Mouse (Mus musculus): ENCODE measurements at regions not wholly inside any gene's neighbourhood (a gene's known extent, or its start where the extent isn't known, plus 50 kb on each side); places are given as distances from the start of the nearest gene placed in this dataset.

GRCm38 (mm10) chrX:10878922-10879321 is 164.1 kb downstream of the Mid1ip1 start:
- Histone ChIP-seq H3K36me3 (no peaks in the 10 kb centered on the region), H3K9me3 (no peaks in the 10 kb centered on the region), H3K4me1 (no peaks in the 10 kb centered on the region), H3K4me3 (no peak overlapping the region), H3K4me2 (replicated peaks) (no peak overlapping the region), H3K27ac (no peak overlapping the region), H3K9ac (no peak overlapping the region), H3K27me3 (no peaks in the 10 kb centered on the region)
- no peak for ATAC-seq (ENCODE audit: insufficient number of reproducible peaks, insufficient read depth, low FRiP score, low TSS enrichment)
- WGBS = 86% methylated on average over 5 of the region's 5 CpGs

- no peak for ATAC-seq (ENCODE audit: insufficient number of reproducible peaks, insufficient read depth, low FRiP score, low TSS enrichment)
- H3K27me3 ChIP-seq = no peaks in the 10 kb centered on the region
These were observed 169.1 kb downstream of the Mid1ip1 start for GRCm38 (mm10) chrX:10883729-10884464.

GRCm38 (mm10) chrX:10892815-10893214 is 178.0 kb downstream of the Mid1ip1 start:
- no peaks in the 10 kb centered on the region for H3K4me1 ChIP-seq
- no peaks in the 10 kb centered on the region for H3K27me3 ChIP-seq
- WGBS = 91% methylated on average over 3 of the region's 3 CpGs
- H3K36me3 ChIP-seq = no peaks in the 10 kb centered on the region
- no peak overlapping the region for H3K4me3 ChIP-seq
- H3K9ac ChIP-seq = no peak overlapping the region
- H3K9me3 ChIP-seq = no peaks in the 10 kb centered on the region
- ATAC-seq (ENCODE audit: insufficient number of reproducible peaks, insufficient read depth, low FRiP score, low TSS enrichment) = no peak
- H3K4me2 ChIP-seq (replicated peaks) = no peak overlapping the region
- H3K27ac ChIP-seq = no peak overlapping the region

More at GRCm38 (mm10) chrX:10883729-10884464, 169.1 kb downstream of the Mid1ip1 start:
- H3K4me1 ChIP-seq = no peaks in the 10 kb centered on the region
- no peak overlapping the region for H3K9ac ChIP-seq
- no peaks in the 10 kb centered on the region for H3K9me3 ChIP-seq
- 82% methylated on average over 11 of the region's 11 CpGs for WGBS
- H3K4me2 ChIP-seq (replicated peaks) = no peak overlapping the region
- no peaks in the 10 kb centered on the region for H3K36me3 ChIP-seq
- H3K27ac ChIP-seq = no peak overlapping the region
- no peak overlapping the region for H3K4me3 ChIP-seq

GRCm38 (mm10) chrX:10896193-10896955 is 181.6 kb downstream of the Mid1ip1 start:
- Histone ChIP-seq H3K27ac (no peak overlapping the region), H3K9me3 (no peaks in the 10 kb centered on the region), H3K9ac (no peak overlapping the region), H3K36me3 (no peaks in the 10 kb centered on the region), H3K4me1 (no peaks in the 10 kb centered on the region), H3K4me2 (replicated peaks) (no peak overlapping the region), H3K4me3 (no peak overlapping the region), H3K27me3 (no peaks in the 10 kb centered on the region)
- 74% methylated on average over 5 of the region's 5 CpGs for WGBS
- no peak for ATAC-seq (ENCODE audit: insufficient number of reproducible peaks, insufficient read depth, low FRiP score, low TSS enrichment)

- no peak overlapping the region for H3K9ac ChIP-seq
- ATAC-seq (ENCODE audit: insufficient number of reproducible peaks, insufficient read depth, low FRiP score, low TSS enrichment) = no peak
These were observed 187.9 kb downstream of the Mid1ip1 start for GRCm38 (mm10) chrX:10902686-10903085.

GRCm38 (mm10) chrX:10904072-10904471 is 189.3 kb downstream of the Mid1ip1 start:
- Histone ChIP-seq H3K4me2 (replicated peaks) (no peak overlapping the region), H3K27ac (no peak overlapping the region), H3K27me3 (no peaks in the 10 kb centered on the region), H3K9ac (no peak overlapping the region), H3K9me3 (no peaks in the 10 kb centered on the region), H3K4me3 (no peak overlapping the region), H3K36me3 (no peaks in the 10 kb centered on the region), H3K4me1 (no peaks in the 10 kb centered on the region)
- WGBS = 88% methylated on average over 6 of the region's 6 CpGs
- no peak for ATAC-seq (ENCODE audit: insufficient number of reproducible peaks, insufficient read depth, low FRiP score, low TSS enrichment)

More at GRCm38 (mm10) chrX:10902686-10903085, 187.9 kb downstream of the Mid1ip1 start:
- Histone ChIP-seq H3K27me3 (no peaks in the 10 kb centered on the region), H3K9me3 (no peaks in the 10 kb centered on the region), H3K4me3 (no peak overlapping the region), H3K36me3 (no peaks in the 10 kb centered on the region), H3K4me2 (replicated peaks) (no peak overlapping the region), H3K4me1 (no peaks in the 10 kb centered on the region), H3K27ac (no peak overlapping the region)
- WGBS = 88% methylated on average over 4 of the region's 4 CpGs

- no peaks in the 10 kb centered on the region for H3K36me3 ChIP-seq
- no peak for ATAC-seq (ENCODE audit: insufficient number of reproducible peaks, insufficient read depth, low FRiP score, low TSS enrichment)
- H3K4me1 ChIP-seq = no peaks in the 10 kb centered on the region
- no peaks in the 10 kb centered on the region for H3K27me3 ChIP-seq
- no peak overlapping the region for H3K27ac ChIP-seq
- no peak overlapping the region for H3K4me3 ChIP-seq
- no peaks in the 10 kb centered on the region for H3K9me3 ChIP-seq
- H3K9ac ChIP-seq = no peak overlapping the region
- no peak overlapping the region for H3K4me2 ChIP-seq (replicated peaks)
- 59% methylated on average over 3 of the region's 3 CpGs for WGBS
These were observed 190.1 kb downstream of the Mid1ip1 start for GRCm38 (mm10) chrX:10904889-10905288.

GRCm38 (mm10) chrX:10911127-10912061 is 196.6 kb downstream of the Mid1ip1 start:
- no peak for ATAC-seq (ENCODE audit: insufficient number of reproducible peaks, insufficient read depth, low FRiP score, low TSS enrichment)
- Histone ChIP-seq H3K4me3 (no peak overlapping the region), H3K27me3 (no peaks in the 10 kb centered on the region), H3K9ac (no peak overlapping the region), H3K4me2 (replicated peaks) (no peak overlapping the region), H3K4me1 (no peaks in the 10 kb centered on the region), H3K36me3 (no peaks in the 10 kb centered on the region), H3K9me3 (no peaks in the 10 kb centered on the region), H3K27ac (no peak overlapping the region)
- 82% methylated on average over 14 of the region's 14 CpGs for WGBS

Measured in embryonic facial prominence, embryonic 12.5 days (tissue).